Mouse (Mus musculus): ENCODE measurements around the gene Tcl1b1. TPM values are rescaled to one million over a fixed set of nuclear protein-coding genes. Genes with fewer than 3 reads are reported as not detected.
"Not testable (repeated sequence)": the region's sequence is repeated elsewhere in the genome, so short reads cannot be mapped to it uniquely, and the experiment has no call there.

Tcl1b1 gene
- total RNA-seq, 2 experiments from 2014 or later = not detected

DNA sequence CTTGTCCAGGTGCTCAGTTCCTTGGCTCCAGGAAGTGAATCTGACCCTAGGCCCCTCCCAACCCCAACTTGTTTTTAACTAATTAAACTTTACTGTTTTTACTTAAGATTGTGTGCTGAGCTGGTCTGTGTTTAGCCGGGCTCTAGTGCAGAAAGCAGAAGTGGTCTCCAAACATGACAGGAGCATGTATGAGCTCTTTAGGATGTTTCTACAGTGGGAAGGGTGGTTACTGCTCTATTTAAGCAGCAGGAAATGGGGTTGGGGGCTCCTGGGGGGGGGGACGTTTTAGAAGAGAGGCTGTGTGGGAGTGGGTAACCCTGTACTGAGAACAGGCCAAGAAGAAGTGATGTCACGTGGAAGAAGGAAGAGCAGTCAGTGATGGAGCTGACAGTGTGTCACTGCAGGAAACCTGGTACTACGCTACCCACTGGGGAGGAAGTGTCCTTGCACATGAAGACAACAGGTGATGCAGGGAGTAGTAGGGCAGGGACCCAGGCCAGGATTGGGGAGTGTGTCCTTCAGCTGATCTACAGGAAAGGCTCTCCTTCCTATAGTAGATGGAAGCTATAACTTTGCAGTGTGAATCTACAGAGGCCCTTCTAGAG, 21.7 kb downstream of the Tcl1b1 start:
- intact Hi-C loops (cut with DNase I); DNase-seq (ENCODE audit: extremely low spot score in 1 of 2, low spot score in 2 of 2): not testable (repeated sequence)

DNA sequence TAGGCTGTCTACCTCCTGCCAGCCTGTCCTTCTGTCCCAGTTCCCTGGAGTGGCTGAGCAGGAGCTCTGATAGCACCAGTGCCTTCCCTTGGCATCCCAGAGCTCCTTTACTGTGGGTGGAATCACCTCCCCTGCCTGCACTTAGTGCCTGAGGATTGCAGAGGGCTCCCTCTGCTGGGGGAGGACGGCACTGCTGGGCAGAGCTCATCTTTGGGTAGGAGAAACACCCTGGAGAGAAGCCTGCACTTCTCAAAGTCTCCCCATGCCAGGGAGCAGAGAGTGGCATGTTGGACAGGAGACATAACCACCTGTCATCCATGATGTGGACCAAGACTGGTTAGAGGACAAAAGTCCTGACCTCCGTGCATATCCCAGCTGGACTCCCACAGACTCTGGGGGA, 29.5 kb downstream of the Tcl1b1 start:
- DNase-seq (ENCODE audit: extremely low spot score in 1 of 2, low spot score in 2 of 2); intact Hi-C loops (cut with DNase I): not testable (repeated sequence)

DNA sequence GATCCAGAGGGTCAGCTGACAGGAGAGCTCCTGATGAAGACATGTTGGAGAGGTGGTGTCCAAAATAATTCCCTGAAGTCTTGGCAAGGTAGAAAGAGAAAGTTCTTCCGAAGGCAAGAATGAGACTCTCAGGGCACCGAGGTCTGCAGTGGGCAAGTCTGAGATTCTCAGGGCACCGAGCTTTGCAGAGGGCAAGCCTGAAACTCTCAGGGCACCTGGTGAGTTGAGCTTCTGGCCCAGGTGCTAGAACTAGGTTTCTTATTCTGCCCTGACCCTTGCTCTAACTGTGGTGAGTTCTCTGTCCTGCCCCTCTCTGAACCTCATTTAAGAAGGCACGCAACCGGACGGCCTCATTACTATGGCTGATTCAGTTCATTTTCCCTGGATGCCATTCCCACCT, 31.3 kb downstream of the Tcl1b1 start, which contains the start of gene Tcl1b3:
TSS of gene Tcl1b3 (plus strand) at position 301 of the 400 bp plus-strand sequence.
- intact Hi-C loops (cut with DNase I); DNase-seq (ENCODE audit: extremely low spot score in 1 of 2, low spot score in 2 of 2): not testable (repeated sequence)

DNA sequence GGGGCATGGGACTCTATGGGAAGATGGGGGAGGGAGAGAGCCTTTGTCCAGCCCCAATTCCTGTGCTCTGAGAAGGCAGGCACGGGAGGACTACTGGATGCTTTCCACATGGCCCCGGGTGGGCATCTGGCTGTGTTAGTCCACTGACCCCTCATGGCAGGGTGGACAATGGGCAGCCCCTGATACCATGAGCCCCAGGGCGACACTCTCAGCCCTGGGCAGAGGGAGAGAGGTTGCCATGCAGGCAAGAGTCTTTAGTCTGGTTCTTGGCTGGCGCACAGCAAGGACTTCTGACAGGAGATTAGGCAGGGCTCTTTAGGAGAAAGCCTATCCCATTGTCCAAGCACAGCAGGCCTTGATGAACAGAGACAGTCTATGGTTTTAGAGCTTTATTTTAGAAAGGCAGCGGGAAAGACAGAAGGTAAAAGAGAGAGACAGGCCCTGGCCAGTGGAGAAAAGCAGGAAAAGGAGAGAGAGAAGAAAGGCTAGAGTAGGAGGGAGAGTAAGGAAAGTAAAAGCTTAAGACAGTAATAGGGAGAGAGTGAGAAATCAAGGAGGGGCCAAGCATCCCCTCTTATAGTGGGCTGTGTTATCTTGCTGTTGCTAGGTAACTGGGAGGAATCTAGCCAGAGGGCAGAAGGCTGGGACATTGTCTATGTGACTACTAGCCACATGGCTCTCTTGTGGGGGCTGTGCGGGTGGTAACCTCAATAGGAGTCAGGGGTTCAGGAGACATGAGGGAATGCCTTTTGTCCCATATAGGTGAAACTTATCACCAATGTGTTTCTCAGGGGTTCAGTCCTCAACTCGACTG, 40.4 kb downstream of the Tcl1b1 start:
- intact Hi-C loops (cut with DNase I); DNase-seq (ENCODE audit: extremely low spot score in 1 of 2, low spot score in 2 of 2): not testable (repeated sequence)

DNA sequence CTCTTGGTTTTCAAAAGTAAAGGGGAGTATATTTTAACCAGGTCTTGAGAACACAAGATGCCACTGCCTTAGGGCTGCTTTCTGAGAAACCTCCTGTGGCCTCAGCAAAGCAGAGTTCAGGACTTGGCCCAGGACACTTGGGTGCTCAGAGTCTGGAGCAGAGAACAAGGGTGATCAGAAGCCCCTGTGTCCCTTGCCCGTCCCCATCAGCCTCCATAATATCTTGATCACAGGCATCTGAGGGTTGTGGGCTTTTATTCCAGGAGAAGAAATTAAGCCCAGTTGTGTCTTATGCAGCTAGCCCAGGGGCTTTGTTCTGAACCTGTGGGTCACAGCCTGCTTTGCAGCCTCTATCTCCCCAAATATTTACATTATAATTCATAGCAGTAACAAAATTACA, 42.2 kb downstream of the Tcl1b1 start, which contains the start of gene Tcl1b4:
TSS of gene Tcl1b4 (plus strand) at position 301 of the 400 bp plus-strand sequence.
- DNase-seq (ENCODE audit: extremely low spot score in 1 of 2, low spot score in 2 of 2); intact Hi-C loops (cut with DNase I): not testable (repeated sequence)

DNA sequence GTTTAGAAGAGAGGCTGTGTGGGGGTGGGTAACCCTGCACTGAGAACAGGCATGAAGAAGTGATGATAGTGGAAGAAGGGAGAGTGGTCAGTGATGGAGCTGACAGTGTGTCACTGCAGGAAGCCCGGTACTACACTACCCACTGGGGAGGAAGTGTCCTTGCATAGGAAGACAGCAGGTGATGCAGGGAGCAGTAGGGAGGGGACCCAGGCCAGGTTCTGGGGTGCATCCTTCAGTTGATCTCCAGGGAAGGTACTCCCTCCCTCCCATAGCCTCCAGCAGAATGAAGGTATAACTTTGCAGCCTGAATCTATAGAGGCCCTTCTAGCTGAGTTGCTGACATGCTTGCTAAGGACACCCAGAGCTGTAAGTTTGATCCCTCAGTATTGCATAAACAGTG, 47.6 kb downstream of the Tcl1b1 start:
- no peak for DNase-seq (ENCODE audit: extremely low spot score in 1 of 2, low spot score in 2 of 2)
- intact Hi-C loops (cut with DNase I) = no loop called here

DNA sequence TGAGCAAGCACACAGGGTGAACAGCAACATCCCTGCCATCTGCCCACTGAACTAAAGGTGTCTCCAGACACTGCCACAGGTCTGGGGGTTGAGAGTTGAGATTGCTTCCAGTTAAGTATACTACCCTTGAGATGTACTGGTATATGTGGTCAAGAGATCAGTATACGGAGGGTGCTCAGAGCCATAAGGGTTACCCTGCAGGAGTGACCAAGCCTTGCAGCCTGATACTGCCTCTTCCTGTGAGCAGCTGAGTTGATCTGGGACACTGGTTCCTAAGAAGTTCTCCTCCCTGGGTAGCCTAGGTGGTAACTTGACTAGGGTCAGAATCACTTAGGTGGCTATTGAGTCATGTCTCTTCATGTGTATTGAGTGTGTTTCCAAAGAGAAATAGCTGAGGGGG, 49.0 kb downstream of the Tcl1b1 start:
- intact Hi-C loops (cut with DNase I) = no loop called here
- DNase-seq (ENCODE audit: extremely low spot score in 1 of 2, low spot score in 2 of 2) = no peak

DNA sequence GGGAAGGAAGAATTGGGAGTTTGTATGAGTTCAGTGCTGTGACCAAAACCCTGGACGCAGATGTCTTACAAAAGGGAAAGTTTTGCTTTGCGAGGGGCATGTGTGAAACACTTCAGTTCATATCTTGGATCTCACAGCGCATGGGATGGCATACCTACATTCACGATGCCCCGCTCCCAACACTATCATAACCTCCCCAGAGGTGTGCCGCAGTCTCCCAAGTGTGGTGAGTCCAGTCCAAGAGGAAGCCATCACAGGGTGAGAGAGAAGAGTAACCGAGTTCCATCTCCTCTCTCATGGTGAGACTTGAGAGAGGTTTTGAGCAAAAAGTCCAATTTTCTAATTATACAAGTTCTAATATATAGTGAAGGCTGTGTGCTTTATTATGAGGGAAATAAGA, 49.7 kb downstream of the Tcl1b1 start:
- DNase-seq (ENCODE audit: extremely low spot score in 1 of 2, low spot score in 2 of 2) = no peak
- intact Hi-C loops (cut with DNase I) = no loop called here

Other genes starting within 250 kb of the Tcl1b1 start
- under 1 TPM; 0.79 to 0.81 TPM for gene Syne3, start 149.9 kb upstream of the Tcl1b1 start, total RNA-seq (2021)
- 10 to 100 TPM; 62.9 to 65.1 TPM for gene Glrx5, start 127.0 kb upstream of the Tcl1b1 start, total RNA-seq (2021)
- gene Tcl1b2, start 13.7 kb upstream of the Tcl1b1 start, total RNA-seq (2021) = not detected
- not detected for gene Tcl1b5, start 16.7 kb downstream of the Tcl1b1 start, total RNA-seq (2021)
- not detected for gene Tcl1b3, start 31.4 kb downstream of the Tcl1b1 start, total RNA-seq (2021)
- gene Tcl1b4, start 42.3 kb downstream of the Tcl1b1 start, total RNA-seq (2021) = not detected
- not detected for gene Tcl1, start 63.1 kb downstream of the Tcl1b1 start, total RNA-seq (2021)
- 10 to 100 TPM; 18.5 to 20.5 TPM for gene Tunar, start 174.2 kb downstream of the Tcl1b1 start, total RNA-seq (2021)

All from left cerebral cortex, postnatal 10 days (tissue).